Mouse (Mus musculus): Measurements from ENCODE around the gene Tbc1d8.

- TF ChIP-seq CTCF (IDR thresholded peaks at IDR 0.05; ENCODE audit: insufficient read depth, low read depth, low read length) (no peak), POLR2A (IDR thresholded peaks at IDR 0.05; ENCODE audit: insufficient read depth, low read depth, low read length) (no peak)
Observed at GRCm38 (mm10) chr1:39497748-39498147, 19.2 kb upstream of the Tbc1d8 start.
